Mouse (Mus musculus) small intestine, adult 2 months (tissue): Measurements from ENCODE around the gene Golm1.
"Not testable (repeated sequence)": the region's sequence is repeated elsewhere in the genome, so short reads cannot be mapped to it uniquely, and the experiment has no call there.

ENCODE experiments used
- CTCF ChIP-seq: fragments of 200-500 bp; IDR thresholded peaks from 2 replicates; pipeline ENCODE4 v1.5.1; 2012; ENCODE audit warnings: low read depth, mild to moderate bottlenecking, control low read depth, inconsistent platforms, low read length, moderate library complexity, mixed read lengths; ENCODE audit not compliant: insufficient replicate concordance, insufficient read length; ENCODE audit errors: extremely low read depth
- POLR2A ChIP-seq: fragments of 200-500 bp; IDR thresholded peaks from 2 replicates; pipeline ENCODE4 v1.6.1; 2012; ENCODE audit warnings: low read depth, mild to moderate bottlenecking, control low read depth, inconsistent platforms, low read length, moderate library complexity

DNA sequence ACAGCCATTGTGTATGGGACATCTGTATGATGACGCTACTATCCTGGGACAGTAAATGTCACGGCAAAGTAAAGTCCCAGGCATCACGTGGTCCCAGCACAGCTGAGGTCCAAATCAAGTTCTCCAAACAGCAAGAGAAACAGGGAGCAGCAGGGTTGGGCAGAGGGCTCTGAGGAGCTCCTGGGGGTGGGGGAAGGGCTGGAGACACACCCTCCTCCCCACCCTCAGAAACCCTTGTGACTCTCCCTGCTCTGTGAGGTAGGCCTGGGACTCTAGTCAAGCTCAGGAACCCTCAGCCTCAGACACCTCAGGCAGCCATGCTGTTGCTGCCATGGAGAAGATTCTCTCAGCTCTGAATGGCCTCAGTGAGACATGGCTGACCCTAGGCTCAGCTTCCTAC lies 36.4 kb upstream of the Golm1 start, which contains the start of gene Spata31d1b:
- not testable (repeated sequence) for TF ChIP-seq POLR2A, CTCF
